Mouse (Mus musculus): ENCODE measurements around the gene Derl3.

- TF ChIP-seq CTCF (IDR thresholded peaks at IDR 0.05; ENCODE audit: low read depth, low read length) (no peak), POLR2A (IDR thresholded peaks at IDR 0.05; ENCODE audit: borderline replicate concordance, low read depth, low read length) (no peak)
Measured at GRCm38 (mm10) chr10:75844800-75845199, 48.4 kb upstream of the Derl3 start.
